Mouse (Mus musculus): Measurements from ENCODE around the gene Tusc2.
"Not testable (repeated sequence)": the region's sequence is repeated elsewhere in the genome, so short reads cannot be mapped to it uniquely, and the experiment has no call there.

Tusc2 gene

GRCm38 (mm10) chr9:107568331-107569261, 5.5 kb downstream of the Tusc2 start:
- peak; percentile 86 to 90 for DNase-seq (ENCODE audit: low spot score in 2 of 2)

DNA sequence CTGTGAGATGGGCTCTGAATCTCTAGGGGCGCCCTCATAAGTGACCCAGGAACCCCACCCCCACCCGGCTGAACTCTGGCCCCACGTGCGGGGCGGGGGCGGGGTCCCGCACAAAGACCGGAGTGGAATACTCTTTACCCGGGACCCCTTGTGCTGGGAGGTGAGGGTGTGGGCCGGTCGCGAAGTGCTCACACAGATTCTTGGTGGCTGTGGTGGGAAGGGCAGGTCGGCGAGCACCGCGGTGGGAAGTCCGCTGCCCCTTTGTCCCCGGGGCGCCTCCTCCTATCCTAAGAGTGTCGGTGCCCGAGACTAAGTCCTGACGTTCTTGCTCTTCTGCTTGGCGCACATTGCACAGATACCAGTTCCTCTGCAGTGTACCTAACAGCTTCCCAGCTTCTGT, 6.2 kb downstream of the Tusc2 start:
- no peak for DNase-seq (ENCODE audit: low spot score in 2 of 2)

DNA sequence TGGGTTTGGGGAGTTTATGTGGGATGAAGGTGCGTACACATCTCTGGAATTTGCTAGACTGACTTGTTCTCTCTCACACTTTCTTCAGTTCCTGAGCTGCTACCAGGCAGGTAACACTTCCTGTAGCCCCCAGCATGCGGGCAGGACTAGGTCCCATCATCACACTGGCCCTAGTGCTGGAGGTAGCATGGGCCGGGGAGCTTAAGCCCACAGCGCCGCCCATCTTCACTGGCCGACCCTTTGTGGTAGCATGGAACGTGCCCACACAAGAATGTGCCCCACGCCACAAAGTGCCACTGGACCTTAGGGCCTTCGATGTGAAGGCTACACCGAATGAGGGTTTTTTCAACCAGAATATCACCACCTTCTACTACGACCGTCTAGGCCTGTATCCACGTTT, 7.0 kb downstream of the Tusc2 start:
- no peak for DNase-seq (ENCODE audit: low spot score in 2 of 2)

DNA sequence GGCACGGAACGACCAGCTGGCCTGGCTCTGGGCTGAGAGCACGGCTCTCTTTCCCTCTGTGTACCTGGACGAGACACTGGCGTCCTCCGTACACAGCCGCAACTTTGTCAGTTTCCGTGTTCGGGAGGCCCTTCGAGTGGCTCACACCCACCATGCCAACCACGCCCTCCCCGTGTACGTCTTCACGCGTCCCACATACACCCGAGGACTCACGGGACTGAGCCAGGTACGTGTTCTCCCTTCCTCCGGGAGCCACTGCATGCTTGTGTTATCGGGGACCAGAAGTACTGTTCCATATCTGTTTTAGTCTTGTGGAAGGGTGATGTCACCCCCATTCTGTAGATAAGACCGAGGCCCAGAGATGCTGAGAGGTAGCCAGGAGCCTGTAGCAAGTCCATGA, 7.8 kb downstream of the Tusc2 start:
- no peak for DNase-seq (ENCODE audit: low spot score in 2 of 2)

- DNase-seq (ENCODE audit: low spot score in 2 of 2) = no peak
Observed at GRCm38 (mm10) chr9:107571534-107572326, 8.7 kb downstream of the Tusc2 start.

- no peak for DNase-seq (ENCODE audit: low spot score in 2 of 2)
Observed at GRCm38 (mm10) chr9:107572327-107572662, 9.2 kb downstream of the Tusc2 start.

DNA sequence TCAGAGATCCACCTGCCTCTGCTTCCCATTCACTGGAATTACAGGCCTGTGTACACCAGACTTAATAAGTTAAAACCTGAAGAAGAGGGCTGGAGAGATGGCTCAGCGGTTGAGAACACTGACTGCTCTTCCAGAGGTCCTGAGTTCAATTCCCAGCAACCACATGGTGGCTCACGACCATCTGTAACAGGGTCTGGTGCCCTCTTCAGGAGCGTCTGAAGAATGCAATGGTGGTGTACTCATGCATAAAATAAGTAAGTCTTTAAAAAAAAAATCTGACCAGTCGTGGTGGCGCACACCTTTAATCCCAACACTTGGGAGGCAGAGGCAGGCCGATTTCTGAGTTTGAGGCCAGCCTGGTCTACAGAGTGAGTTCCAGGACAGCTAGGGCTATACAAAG, 10.7 kb downstream of the Tusc2 start:
- DNase-seq (ENCODE audit: low spot score in 2 of 2) = not testable (repeated sequence)

GRCm38 (mm10) chr9:107575579-107576356, 12.7 kb downstream of the Tusc2 start:
- no peak for DNase-seq (ENCODE audit: low spot score in 2 of 2)

DNA sequence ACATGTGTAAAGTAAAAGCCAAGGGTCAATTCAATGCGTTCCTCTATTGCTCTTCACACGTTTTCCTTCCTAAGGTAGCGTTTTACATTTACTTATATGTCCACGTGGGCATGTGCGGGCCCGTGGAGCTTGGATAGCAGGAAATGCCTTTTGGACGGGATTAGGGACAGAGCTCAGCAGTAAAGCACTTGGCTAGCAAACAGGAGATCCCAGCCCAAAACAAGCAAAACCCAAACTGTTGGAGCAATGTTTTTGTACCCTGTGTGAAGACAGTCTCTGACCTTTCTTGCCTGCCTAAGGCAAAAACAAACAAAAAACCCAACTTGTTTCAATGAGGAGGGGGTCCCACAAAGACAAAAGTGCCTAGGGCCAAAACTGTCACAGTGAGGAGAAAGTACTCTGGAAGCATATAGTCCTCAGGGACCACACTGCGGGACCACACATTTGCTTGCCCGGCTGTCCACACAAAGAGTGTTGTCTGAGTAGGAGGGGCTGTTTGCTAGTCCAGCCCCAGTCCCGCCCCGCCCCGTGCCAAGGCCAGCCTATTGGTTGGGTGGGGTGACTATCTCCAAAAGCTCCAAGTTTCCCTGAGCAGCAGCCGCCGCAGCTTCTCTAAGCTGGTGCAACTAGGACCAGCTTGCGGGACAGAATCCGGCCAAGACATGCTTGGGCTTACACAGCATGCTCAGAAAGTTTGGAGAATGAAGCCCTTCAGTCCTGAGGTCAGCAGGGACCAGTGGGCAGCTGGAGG, 13.5 kb downstream of the Tusc2 start, which contains the start of gene Hyal1:
Gene Hyal1 (plus strand): TSS at position 571 of the 751 bp plus-strand sequence.
- DNase-seq (ENCODE audit: low spot score in 2 of 2) = peak; percentile 84 to 89

DNA sequence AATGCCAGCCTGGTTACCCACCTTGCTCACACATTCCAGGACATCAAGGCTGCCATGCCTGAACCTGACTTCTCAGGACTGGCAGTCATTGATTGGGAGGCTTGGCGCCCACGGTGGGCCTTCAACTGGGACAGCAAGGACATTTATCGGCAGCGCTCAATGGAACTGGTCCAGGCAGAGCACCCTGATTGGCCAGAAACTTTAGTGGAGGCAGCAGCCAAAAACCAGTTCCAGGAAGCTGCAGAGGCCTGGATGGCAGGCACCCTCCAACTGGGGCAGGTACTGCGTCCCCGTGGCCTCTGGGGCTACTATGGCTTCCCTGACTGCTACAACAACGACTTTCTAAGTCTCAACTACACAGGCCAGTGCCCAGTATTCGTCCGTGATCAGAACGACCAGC, 14.8 kb downstream of the Tusc2 start:
- DNase-seq (ENCODE audit: low spot score in 2 of 2) = no peak

- no peak for DNase-seq (ENCODE audit: low spot score in 2 of 2)
Observed at GRCm38 (mm10) chr9:107578587-107578986, 15.5 kb downstream of the Tusc2 start, which contains the start of gene Naa80. Gene Naa80 (plus strand): TSS chr9:107578887.

DNA sequence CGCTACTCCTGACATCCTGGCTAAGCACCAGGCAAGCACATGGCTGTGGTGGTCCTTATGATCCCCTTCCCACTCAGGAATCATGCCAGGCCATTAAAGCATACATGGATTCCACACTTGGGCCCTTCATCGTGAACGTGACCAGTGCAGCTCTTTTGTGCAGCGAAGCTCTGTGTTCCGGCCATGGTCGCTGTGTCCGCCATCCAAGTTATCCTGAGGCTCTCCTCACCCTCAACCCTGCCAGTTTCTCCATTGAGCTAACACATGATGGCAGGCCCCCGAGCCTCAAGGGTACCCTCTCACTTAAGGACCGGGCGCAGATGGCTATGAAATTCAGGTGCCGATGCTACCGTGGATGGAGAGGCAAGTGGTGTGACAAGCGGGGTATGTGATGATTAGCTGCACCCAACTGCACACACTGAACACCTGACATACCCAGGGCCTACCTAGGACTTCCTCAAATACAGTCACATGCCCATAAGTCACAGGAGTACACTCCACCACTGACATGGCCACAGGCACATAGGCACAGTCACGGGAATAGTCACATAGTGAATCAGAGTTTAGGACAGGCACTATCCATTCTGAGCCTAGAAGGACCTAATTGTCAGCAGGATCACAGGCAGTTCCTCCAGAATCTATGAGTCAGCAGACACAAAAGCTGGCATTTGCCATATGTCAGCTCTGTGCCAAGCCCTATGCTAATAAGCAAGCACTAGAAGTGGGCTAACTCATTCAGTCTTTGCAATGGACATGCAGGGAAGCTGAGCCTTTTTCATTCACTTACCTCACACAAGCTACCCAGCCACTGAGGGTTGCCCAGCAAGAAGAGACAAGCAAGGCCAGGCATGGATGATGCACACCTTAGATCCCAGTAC, 16.2 kb downstream of the Tusc2 start:
- DNase-seq (ENCODE audit: low spot score in 2 of 2) = no peak

- DNase-seq (ENCODE audit: low spot score in 2 of 2) = peak; percentile 85 to 88
Observed at GRCm38 (mm10) chr9:107580501-107581317, 17.7 kb downstream of the Tusc2 start, which contains the start of gene Hyal3. Gene Hyal3 (plus strand): TSS chr9:107580818.

DNA sequence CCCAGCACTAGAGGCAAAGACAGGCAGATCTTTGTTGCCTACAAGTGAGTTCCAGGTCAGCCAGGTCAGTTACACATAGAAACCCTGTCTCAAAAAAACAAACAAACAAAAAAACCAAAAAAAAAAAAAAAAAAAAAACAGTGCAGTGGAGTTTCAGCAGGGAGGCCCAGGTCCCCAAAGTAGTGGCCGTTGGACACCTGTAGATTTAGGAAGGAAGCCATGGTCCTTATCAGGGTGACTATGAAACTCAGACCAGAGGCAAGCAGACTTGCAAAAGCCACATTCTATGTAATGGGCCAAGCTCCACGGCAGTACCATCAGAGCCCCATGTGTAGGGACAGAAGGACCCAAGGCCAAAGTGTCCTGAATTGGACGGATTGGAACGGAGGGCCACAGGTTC, 18.5 kb downstream of the Tusc2 start:
- DNase-seq (ENCODE audit: low spot score in 2 of 2) = no peak

GRCm38 (mm10) chr9:107582509-107583062, 19.5 kb downstream of the Tusc2 start:
- DNase-seq (ENCODE audit: low spot score in 2 of 2) = no peak

DNA sequence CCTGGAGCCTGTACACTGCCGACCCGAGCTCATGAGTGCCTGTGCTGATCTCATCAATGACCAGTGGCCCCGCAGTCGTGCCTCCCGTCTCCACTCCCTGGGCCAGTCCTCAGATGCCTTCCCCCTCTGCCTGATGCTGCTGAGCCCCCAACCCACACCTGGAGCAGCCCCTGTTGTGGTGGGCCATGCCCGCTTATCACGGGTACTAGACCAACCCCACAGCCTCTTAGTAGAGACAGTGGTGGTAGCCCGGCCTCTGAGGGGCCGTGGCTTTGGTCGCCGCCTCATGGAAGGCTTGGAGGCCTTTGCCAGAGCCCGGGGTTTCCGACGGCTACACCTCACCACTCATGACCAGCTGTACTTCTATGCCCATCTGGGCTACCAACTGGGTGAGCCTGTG, 20.1 kb downstream of the Tusc2 start:
- DNase-seq (ENCODE audit: low spot score in 2 of 2) = no peak

GRCm38 (mm10) chr9:107586504-107586903, 23.4 kb downstream of the Tusc2 start:
- no peak for DNase-seq (ENCODE audit: low spot score in 2 of 2)

DNA sequence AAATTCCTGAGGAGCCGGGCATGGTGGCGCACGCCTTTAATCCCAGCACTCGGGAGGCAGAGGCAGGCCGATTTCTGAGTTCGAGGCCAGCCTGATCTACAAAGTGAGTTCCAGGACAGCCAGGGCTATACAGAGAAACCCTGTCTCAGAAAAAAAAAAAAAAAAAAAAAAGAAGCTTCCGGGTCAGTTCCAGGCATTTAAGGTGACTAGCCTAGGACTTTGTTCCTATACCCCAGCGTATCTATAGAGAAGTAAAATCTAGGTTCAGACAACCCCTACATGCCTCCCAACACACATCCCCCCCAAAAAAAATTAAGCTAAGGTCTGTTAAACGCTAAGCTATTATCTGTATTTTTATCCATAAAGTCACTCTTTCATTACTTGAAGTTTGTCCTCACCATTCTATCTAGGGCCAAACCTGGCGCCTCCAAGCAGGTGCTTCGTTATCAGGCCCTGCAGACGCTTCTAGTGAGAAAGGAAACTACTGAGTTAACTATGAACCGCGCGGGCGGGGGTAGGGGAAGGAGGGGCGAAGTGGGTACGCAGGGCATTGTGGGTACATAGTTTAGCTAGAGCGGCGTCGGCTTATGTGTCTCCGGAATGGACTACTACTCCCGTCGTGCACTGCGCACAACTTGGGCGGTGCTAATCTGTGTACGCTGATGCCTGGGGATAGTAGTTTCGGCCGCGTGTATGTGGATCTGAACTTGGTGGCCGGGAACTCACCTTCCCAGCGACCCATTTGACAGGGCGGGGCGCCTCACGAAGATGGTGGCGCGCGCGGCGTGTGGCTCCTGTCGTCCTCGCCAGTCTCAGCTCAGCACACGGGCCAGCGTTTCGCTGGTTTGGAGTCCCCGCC, 24.1 kb downstream of the Tusc2 start, which contains the start of gene Ifrd2:
Gene Ifrd2 (plus strand): TSS at position 669 of the 859 bp plus-strand sequence.
- peak; percentile 97 to 98 for DNase-seq (ENCODE audit: low spot score in 2 of 2)
